Mouse (Mus musculus): ENCODE results near the gene Ccl2. TPM values are rescaled to one million over a fixed set of nuclear protein-coding genes. Genes with fewer than 3 reads are reported as not detected.
A peak's percentile ranks its signal among the peaks of the same experiment; 100 is the strongest.

Gene Ccl2
- polyA plus RNA-seq, 1 experiment: 3.4 TPM

GRCm38 (mm10) chr11:82053849-82054248 lies 18.5 kb downstream of the Ccl2 start:
- 71% methylated on average over 7 of the region's 7 CpGs for WGBS
- DNase-seq: no peak
- Histone ChIP-seq H3K4me1 (ENCODE audit: control insufficient read depth, insufficient read depth, low read length) (no peaks in the 10 kb centered on the region), H3K27ac (ENCODE audit: insufficient read depth, low read depth, low read length) (no peak overlapping the region), H3K27me3 (replicated peaks; ENCODE audit: control insufficient read depth, insufficient read depth, low read length) (no peaks in the 10 kb centered on the region), H3K36me3 (ENCODE audit: control insufficient read depth, insufficient read depth, low read length) (no peaks in the 10 kb centered on the region), H3K4me3 (ENCODE audit: insufficient read depth, low read depth, low read length) (no peak overlapping the region)
- TF ChIP-seq POLR2A (IDR thresholded peaks at IDR 0.05; ENCODE audit: low read depth, low read length) (no peak), CTCF (conservative IDR thresholded peaks at IDR 0.05; ENCODE audit: insufficient read depth, insufficient read length, low read depth, low read length) (no peak)

GRCm38 (mm10) chr11:82057646-82058045 lies 22.3 kb downstream of the Ccl2 start, which contains the start of gene Ccl11:
TSS of gene Ccl11 (plus strand) at chr11:82057823.
- 56% methylated on average over 6 of the region's 6 CpGs for WGBS
- Histone ChIP-seq H3K4me3 (ENCODE audit: insufficient read depth, low read depth, low read length) (no peak within 1 kb of the TSS), H3K27ac (ENCODE audit: insufficient read depth, low read depth, low read length) (no peak within 1 kb of the TSS), H3K27me3 (replicated peaks; ENCODE audit: control insufficient read depth, insufficient read depth, low read length) (no peaks in the 10 kb centered on the region), H3K36me3 (ENCODE audit: control insufficient read depth, insufficient read depth, low read length) (no peaks in the 10 kb centered on the region), H3K4me1 (ENCODE audit: control insufficient read depth, insufficient read depth, low read length) (no peaks in the 10 kb centered on the region)
- TF ChIP-seq CTCF (conservative IDR thresholded peaks at IDR 0.05; ENCODE audit: insufficient read depth, insufficient read length, low read depth, low read length): no peak
- no peak for TF ChIP-seq POLR2A (IDR thresholded peaks at IDR 0.05; ENCODE audit: low read depth, low read length)
- no peak for DNase-seq

DNA sequence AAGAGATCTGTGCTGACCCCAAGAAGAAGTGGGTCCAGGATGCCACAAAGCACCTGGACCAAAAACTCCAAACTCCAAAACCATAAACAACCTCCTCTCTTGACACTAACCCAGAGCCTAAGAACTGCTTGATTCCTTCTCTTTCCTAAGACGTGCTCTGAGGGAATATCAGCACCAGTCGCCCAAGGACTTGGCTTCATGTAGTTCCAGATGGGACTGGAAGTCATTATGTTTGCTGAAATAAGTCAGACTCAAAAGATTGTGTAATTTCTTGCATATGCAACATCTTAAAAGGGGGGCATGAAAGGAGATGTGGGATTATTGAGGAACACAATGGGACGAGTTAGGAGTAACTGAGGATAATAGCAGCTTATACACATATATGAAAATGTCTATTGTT lies 26.9 kb downstream of the Ccl2 start:
- no peak for TF ChIP-seq CTCF (conservative IDR thresholded peaks at IDR 0.05; ENCODE audit: insufficient read depth, insufficient read length, low read depth, low read length)
- TF ChIP-seq POLR2A (IDR thresholded peaks at IDR 0.05; ENCODE audit: low read depth, low read length): no peak
- Histone ChIP-seq H3K4me1 (ENCODE audit: control insufficient read depth, insufficient read depth, low read length) (no peaks in the 10 kb centered on the region), H3K36me3 (ENCODE audit: control insufficient read depth, insufficient read depth, low read length) (no peaks in the 10 kb centered on the region), H3K27me3 (replicated peaks; ENCODE audit: control insufficient read depth, insufficient read depth, low read length) (no peaks in the 10 kb centered on the region), H3K27ac (ENCODE audit: insufficient read depth, low read depth, low read length) (no peak overlapping the region), H3K4me3 (ENCODE audit: insufficient read depth, low read depth, low read length) (no peak overlapping the region)
- 82% methylated on average over 3 of the region's 3 CpGs for WGBS
- DNase-seq: no peak

GRCm38 (mm10) chr11:82063454-82063853 lies 28.1 kb downstream of the Ccl2 start:
- Histone ChIP-seq H3K27ac (ENCODE audit: insufficient read depth, low read depth, low read length) (no peak overlapping the region), H3K36me3 (ENCODE audit: control insufficient read depth, insufficient read depth, low read length) (no peaks in the 10 kb centered on the region), H3K4me3 (ENCODE audit: insufficient read depth, low read depth, low read length) (no peak overlapping the region), H3K27me3 (replicated peaks; ENCODE audit: control insufficient read depth, insufficient read depth, low read length) (no peaks in the 10 kb centered on the region), H3K4me1 (ENCODE audit: control insufficient read depth, insufficient read depth, low read length) (no peaks in the 10 kb centered on the region)
- TF ChIP-seq CTCF (conservative IDR thresholded peaks at IDR 0.05; ENCODE audit: insufficient read depth, insufficient read length, low read depth, low read length) (no peak), POLR2A (IDR thresholded peaks at IDR 0.05; ENCODE audit: low read depth, low read length) (no peak)
- no peak for DNase-seq
- WGBS: 67% methylated on average over 2 of the region's 2 CpGs

DNA sequence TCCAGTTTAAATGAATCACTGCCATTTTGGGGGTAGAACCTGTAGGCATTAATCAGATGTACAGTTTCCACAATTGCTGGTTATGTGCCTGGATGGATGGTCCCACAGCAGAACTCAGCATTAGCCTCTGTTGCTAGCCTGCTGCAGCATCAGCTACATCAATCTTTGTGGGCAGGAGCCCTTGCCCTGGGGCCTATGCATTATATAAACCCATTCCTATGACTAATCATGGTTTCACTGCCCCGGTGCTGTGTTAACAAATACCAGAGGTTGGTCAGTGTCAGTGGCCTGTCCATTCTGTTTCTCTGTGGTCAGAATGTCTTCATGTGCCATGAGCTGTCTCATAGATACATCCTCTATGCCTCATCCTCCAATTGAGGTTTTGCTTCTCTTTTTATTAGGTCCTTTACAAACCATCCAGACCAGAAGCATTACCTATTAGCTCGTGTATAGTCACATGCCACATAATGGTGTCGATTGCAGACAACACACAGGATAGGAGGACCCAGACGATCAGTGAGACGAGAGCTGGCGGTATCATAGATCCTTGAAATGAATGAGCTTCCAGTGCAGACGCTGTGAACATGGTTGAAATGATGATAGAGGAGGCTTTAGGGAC lies 31.7 kb downstream of the Ccl2 start:
- no peak for TF ChIP-seq POLR2A (IDR thresholded peaks at IDR 0.05; ENCODE audit: low read depth, low read length)
- no peak for TF ChIP-seq CTCF (conservative IDR thresholded peaks at IDR 0.05; ENCODE audit: insufficient read depth, insufficient read length, low read depth, low read length)
- no peak for DNase-seq
- H3K36me3 ChIP-seq (ENCODE audit: control insufficient read depth, insufficient read depth, low read length): no peaks in the 10 kb centered on the region
- H3K4me3 ChIP-seq (ENCODE audit: insufficient read depth, low read depth, low read length): no peak overlapping the region
- H3K4me1 ChIP-seq (ENCODE audit: control insufficient read depth, insufficient read depth, low read length): no peaks in the 10 kb centered on the region
- H3K27ac ChIP-seq (ENCODE audit: insufficient read depth, low read depth, low read length): no peak overlapping the region
- no peaks in the 10 kb centered on the region for H3K27me3 ChIP-seq (replicated peaks; ENCODE audit: control insufficient read depth, insufficient read depth, low read length)
- 72% methylated on average over 7 of the region's 7 CpGs for WGBS

GRCm38 (mm10) chr11:82071076-82071475 lies 35.7 kb downstream of the Ccl2 start:
- no peak for DNase-seq
- Histone ChIP-seq H3K4me1 (ENCODE audit: control insufficient read depth, insufficient read depth, low read length) (no peaks in the 10 kb centered on the region), H3K36me3 (ENCODE audit: control insufficient read depth, insufficient read depth, low read length) (no peaks in the 10 kb centered on the region), H3K4me3 (ENCODE audit: insufficient read depth, low read depth, low read length) (no peak overlapping the region), H3K27ac (ENCODE audit: insufficient read depth, low read depth, low read length) (no peak overlapping the region), H3K27me3 (replicated peaks; ENCODE audit: control insufficient read depth, insufficient read depth, low read length) (no peaks in the 10 kb centered on the region)
- TF ChIP-seq POLR2A (IDR thresholded peaks at IDR 0.05; ENCODE audit: low read depth, low read length): no peak
- 81% methylated on average over 3 of the region's 3 CpGs for WGBS

DNA sequence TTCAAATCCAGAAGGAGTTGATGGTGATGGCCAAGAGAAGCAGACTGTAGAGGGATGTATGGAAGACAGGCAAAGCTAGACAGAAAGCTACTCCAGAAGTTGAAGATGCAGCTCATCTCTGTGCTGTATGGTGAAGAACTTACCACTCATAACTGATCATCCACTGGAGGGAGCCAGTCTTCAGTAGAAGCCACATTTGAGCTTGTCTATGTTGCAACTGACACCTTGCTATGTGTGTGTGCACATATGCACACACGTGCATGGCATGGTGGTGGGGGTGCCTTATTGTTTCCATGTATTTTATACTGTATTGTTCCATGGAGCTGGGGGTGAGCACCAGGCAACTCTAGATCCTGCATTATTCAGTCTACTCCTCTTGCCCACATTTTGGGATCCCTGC lies 37.0 kb downstream of the Ccl2 start:
- H3K27me3 ChIP-seq (replicated peaks; ENCODE audit: control insufficient read depth, insufficient read depth, low read length): no peaks in the 10 kb centered on the region
- no peaks in the 10 kb centered on the region for H3K4me1 ChIP-seq (ENCODE audit: control insufficient read depth, insufficient read depth, low read length)
- no peaks in the 10 kb centered on the region for H3K36me3 ChIP-seq (ENCODE audit: control insufficient read depth, insufficient read depth, low read length)
- H3K27ac ChIP-seq (ENCODE audit: insufficient read depth, low read depth, low read length): no peak overlapping the region
- DNase-seq: peak; percentile 4
- no peak for TF ChIP-seq CTCF (conservative IDR thresholded peaks at IDR 0.05; ENCODE audit: insufficient read depth, insufficient read length, low read depth, low read length)
- no peak for TF ChIP-seq POLR2A (IDR thresholded peaks at IDR 0.05; ENCODE audit: low read depth, low read length)
- 74% methylated on average over 1 of the region's 1 CpGs for WGBS
- H3K4me3 ChIP-seq (ENCODE audit: insufficient read depth, low read depth, low read length): no peak overlapping the region
